21 mouse cellular contexts compared by ENCODE assay signal in genomic region chr14:27272835-27273138, GRCm38 (mm10).
"Had no signal": no experiment of that assay in that cellular context is flagged by ENCODE, and none has a peak within 500 bp of the region (broad histone marks: within the 10 kb centered on the region; RNA-seq: fewer than 3 reads in every experiment).

No protein-coding gene starts in this region.

- H3K9ac ChIP-seq: kidney, embryonic 15.5 days; limb, embryonic 12.5 days; limb, embryonic 15.5 days; liver, embryonic 14.5 days; liver, postnatal 0 days; lung, embryonic 14.5 days; neural tube, embryonic 12.5 days; neural tube, embryonic 15.5 days; stomach, embryonic 15.5 days had no signal

- H3K4me2 ChIP-seq: kidney, embryonic 15.5 days; limb, embryonic 12.5 days; limb, embryonic 15.5 days; liver, embryonic 11.5 days; lung, embryonic 14.5 days; neural tube, embryonic 12.5 days; neural tube, embryonic 15.5 days; stomach, embryonic 15.5 days had no signal

- H3K27ac ChIP-seq: kidney, embryonic 15.5 days; limb, embryonic 12.5 days; limb, embryonic 15.5 days; liver, embryonic 14.5 days; neural tube, embryonic 12.5 days; neural tube, embryonic 15.5 days; stomach, embryonic 15.5 days had no signal

- H3K36me3 ChIP-seq: kidney, embryonic 15.5 days; limb, embryonic 12.5 days; limb, embryonic 15.5 days; neural tube, embryonic 12.5 days; neural tube, embryonic 15.5 days; stomach, embryonic 15.5 days had no signal

- DNase-seq: kidney, adult 2 months; kidney, postnatal 10 days; kidney, postnatal 36 days; left cerebral cortex, postnatal 4 days; liver, postnatal 0 days; lung, embryonic 14.5 days; right cerebral cortex, adult 18-20 months; right cerebral cortex, postnatal 14 days; right cerebral cortex, postnatal 4 days; thymus, postnatal 25 days had no signal

- H3K27me3 ChIP-seq: kidney, embryonic 15.5 days; limb, embryonic 12.5 days; limb, embryonic 15.5 days; neural tube, embryonic 12.5 days; neural tube, embryonic 15.5 days; stomach, embryonic 15.5 days had no signal

- ATAC-seq: intestine, postnatal 0 days; liver, postnatal 0 days; lung, postnatal 0 days had no signal

- H3K4me1 ChIP-seq: limb, embryonic 12.5 days; limb, embryonic 15.5 days; stomach, embryonic 15.5 days had no signal

- H3K9me3 ChIP-seq: kidney, embryonic 15.5 days; limb, embryonic 12.5 days; limb, embryonic 15.5 days; megakaryocyte, embryonic 14.5 days; neural tube, embryonic 12.5 days; neural tube, embryonic 15.5 days; stomach, embryonic 15.5 days had no signal

- H3K4me3 ChIP-seq: kidney, embryonic 15.5 days; limb, embryonic 12.5 days; limb, embryonic 15.5 days; megakaryocyte, embryonic 14.5 days; neural tube, embryonic 12.5 days; neural tube, embryonic 15.5 days; stomach, embryonic 15.5 days had no signal
